Mouse (Mus musculus) gastrocnemius, adult 18-20 months (tissue): ENCODE data around the gene Fbxw26. TPM values are rescaled to one million over a fixed set of nuclear protein-coding genes. Genes with fewer than 3 reads are reported as not detected.
"Not testable (repeated sequence)": the region's sequence is repeated elsewhere in the genome, so short reads cannot be mapped to it uniquely, and the experiment has no call there.

ENCODE experiments used
- DNase-seq: peaks from one replicate; pipeline ENCODE4 v3.0.0; 2021; ENCODE audit warnings: low spot score
- long read RNA-seq, 2 experiments: library from polyadenylated mRNA; stranded (forward); transcript quantifications; one replicate each; pipeline ENCODE4 v2.0.0; 2021
- total RNA-seq, 2 experiments: library from RNA; stranded (reverse); gene quantifications; 2 replicates each; pipeline ENCODE4 v1.2.3; 2021

Gene Fbxw26
- total RNA-seq, result not detected
- long read RNA-seq, experiment 1, result 0 reads
- long read RNA-seq, experiment 2, result 0 reads

DNA sequence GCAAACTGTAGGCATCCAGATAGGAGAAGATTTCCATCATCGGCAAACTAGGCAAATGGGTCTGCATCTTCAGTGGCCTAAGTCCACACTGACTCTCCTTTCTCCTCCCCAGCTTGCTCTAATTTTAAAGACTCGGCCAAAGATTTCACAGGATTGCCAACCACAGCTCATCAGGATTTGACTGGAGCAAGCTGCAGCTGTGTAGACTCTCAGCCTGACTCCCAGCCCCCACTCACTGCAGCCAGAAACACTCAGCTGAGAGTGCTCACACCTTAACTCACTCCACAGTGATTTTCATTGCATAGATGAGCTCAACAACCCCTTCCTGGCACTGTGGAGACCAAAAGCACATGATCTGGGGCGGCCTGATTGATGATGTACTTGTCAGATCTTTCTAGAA is at the start of gene Fbxw26:
Fbxw26 (minus strand) TSS at position 101 of the 400 bp plus-strand sequence.
- DNase-seq, result not testable (repeated sequence)

DNA sequence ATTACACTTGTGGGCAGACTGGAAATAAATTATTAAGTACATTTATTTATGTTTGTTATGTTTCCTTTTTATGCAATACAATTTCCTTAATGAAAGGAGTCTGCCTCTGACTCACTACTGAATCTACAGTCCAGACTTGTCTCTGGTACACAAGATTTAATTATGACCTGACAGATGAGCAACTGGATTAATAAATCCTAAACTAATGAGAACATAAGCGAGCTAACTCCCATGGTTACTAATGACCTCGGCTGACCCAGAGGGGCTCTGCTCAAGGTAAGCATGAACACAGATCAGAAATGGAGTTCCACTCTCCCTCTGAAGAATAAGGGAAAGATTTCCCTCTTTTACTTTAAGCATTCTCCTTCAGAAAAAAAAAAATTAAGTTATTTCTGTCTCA is 49.3 kb upstream of the Fbxw26 start:
- no peak for DNase-seq

DNA sequence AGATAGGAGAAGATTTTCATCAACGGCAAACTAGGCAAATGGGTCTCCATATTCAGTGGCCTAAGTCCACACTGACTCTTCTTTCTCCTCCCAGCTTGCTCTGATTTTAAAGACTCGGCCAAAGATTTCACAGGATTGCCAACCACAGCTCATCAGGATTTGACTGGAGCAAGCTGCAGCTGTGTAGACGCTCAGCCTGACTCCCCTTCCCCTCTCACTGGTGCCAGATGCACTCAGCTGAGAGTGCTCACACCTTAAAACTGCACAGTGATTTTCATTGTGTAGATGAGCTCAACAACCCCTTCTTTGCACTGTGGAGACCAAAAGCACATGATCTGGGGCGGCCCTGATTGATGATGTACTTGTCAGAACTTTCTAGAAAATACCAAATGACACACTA is 44.7 kb upstream of the Fbxw26 start, which contains the start of gene Fbxw27:
Fbxw27 (minus strand) TSS at position 101 of the 400 bp plus-strand sequence.
- DNase-seq, result not testable (repeated sequence)

DNA sequence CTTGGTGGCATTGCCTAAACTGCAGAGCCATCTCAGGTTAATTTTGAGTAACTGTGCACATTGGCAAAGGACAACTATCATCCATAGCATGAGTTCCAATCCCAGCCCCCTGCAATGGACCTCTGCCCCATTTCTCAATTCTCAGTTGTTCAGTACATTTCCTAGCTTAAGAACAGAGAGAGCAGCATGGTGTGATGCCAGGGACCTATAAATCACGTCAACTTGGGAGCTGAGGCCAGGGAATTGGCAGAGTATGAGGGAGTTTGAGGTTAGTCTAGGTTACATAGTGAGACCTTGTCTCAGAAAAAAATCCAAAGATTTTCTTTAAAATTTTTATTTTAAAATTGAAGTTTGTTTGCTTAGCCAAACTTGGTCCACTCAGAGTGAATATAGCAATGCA is 21.0 kb upstream of the Fbxw26 start:
- not testable (repeated sequence) for DNase-seq

DNA sequence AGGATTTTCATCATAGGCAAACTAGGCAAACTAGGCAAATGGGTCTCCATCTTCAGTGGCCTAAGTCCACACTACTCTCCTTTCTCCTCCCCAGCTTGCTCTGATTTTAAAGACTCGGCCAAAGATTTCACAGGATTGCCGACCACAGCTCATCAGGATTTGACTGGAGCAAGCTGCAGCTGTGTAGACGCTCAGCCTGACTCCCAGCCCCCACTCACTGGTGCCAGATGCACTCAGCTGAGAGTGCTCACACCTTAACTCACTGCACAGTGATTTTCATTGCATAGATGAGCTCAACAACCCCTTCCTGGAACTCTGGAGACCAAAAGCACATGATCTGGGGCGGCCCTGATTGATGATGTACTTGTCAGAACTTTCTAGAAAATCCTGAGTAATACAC is 43.3 kb downstream of the Fbxw26 start, which contains the start of gene Fbxw18:
Fbxw18 (minus strand) TSS at position 101 of the 400 bp plus-strand sequence.
- DNase-seq, result not testable (repeated sequence)

DNA sequence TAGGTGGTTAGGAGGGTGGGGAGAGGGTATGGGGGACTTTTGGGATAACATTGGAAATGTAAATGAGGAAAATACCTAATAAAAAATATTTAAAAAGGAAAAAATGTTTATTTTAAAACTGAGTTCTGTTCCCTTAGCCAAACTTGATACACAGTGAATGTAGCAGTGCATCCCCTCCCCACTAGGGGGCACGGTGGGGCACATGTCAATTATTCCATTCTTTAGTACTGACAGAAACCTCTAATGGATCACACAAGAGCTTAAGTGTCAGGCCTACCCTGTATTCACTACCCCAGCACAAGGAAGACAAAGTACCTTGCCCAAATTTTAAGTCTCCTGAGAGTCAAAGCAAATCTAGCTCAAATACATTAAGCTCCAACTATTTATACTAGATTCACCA is 60.6 kb downstream of the Fbxw26 start:
- peak; percentile 10 for DNase-seq

Other genes with a start within 250 kb of the Fbxw26 start
- gene Fbxw15, start 177.8 kb downstream of the Fbxw26 start, total RNA-seq, result not detected
- not detected for gene Fbxw24, start 120.0 kb downstream of the Fbxw26 start, total RNA-seq
- not detected for gene Fbxw25, start 81.4 kb downstream of the Fbxw26 start, total RNA-seq
- gene Fbxw18, start 43.4 kb downstream of the Fbxw26 start, total RNA-seq, result not detected
- gene Fbxw27, start 44.6 kb upstream of the Fbxw26 start, total RNA-seq, result not detected
- not detected for gene Spink8, start 66.2 kb upstream of the Fbxw26 start, total RNA-seq
- 10 to 100 TPM; 28.8 to 30.8 TPM for gene Nme6, start 86.7 kb upstream of the Fbxw26 start, total RNA-seq
- not detected for gene Camp, start 103.5 kb upstream of the Fbxw26 start, total RNA-seq
- gene Cdc25a, start 129.5 kb upstream of the Fbxw26 start, total RNA-seq, result 1 to 10 TPM; 3.9 to 4.7 TPM
- 100 to 1,000 TPM; 514 to 562 TPM for gene Map4, start 185.4 kb upstream of the Fbxw26 start, total RNA-seq